Mouse (Mus musculus) neutrophil, adult 5-6 weeks (primary cell): ENCODE results near the gene Smoc2. TPM values are rescaled to one million over a fixed set of nuclear protein-coding genes. Genes with fewer than 3 reads are reported as not detected.

Experiments used
- ATAC-seq: fragments of 151-379, 151-347 bp; 2 replicates; pipeline ENCODE4 v1.8.0; 2017; ENCODE audit warnings: mild to moderate bottlenecking, moderate TSS enrichment; ENCODE audit not compliant: insufficient number of reproducible peaks, poor library complexity, low FRiP score, severe bottlenecking; ENCODE audit errors: extremely low read depth
- total RNA-seq: library from RNA; stranded (forward); fragments of 200-1000 nt; gene quantifications from 2 replicates; pipeline ENCODE4 v1.2.3, GENCODE M21; 2017

Smoc2 gene
- total RNA-seq, 1 experiment from 2014 or later, result not detected

GRCm38 (mm10) chr17:14339932-14340557, 60.7 kb downstream of the Smoc2 start:
- ATAC-seq, result no peak

GRCm38 (mm10) chr17:14340736-14341135, 61.4 kb downstream of the Smoc2 start:
- ATAC-seq, result no peak

- ATAC-seq, result no peak
Measured at GRCm38 (mm10) chr17:14342511-14342910, 63.2 kb downstream of the Smoc2 start.

GRCm38 (mm10) chr17:14343442-14343841, 64.1 kb downstream of the Smoc2 start:
- no peak for ATAC-seq

GRCm38 (mm10) chr17:14345556-14345955, 66.2 kb downstream of the Smoc2 start:
- ATAC-seq, result no peak

- ATAC-seq, result no peak
Measured at GRCm38 (mm10) chr17:14346891-14347290, 67.6 kb downstream of the Smoc2 start.

- no peak for ATAC-seq
Measured at GRCm38 (mm10) chr17:14349086-14349814, 69.9 kb downstream of the Smoc2 start.

- ATAC-seq, result no peak
Measured at GRCm38 (mm10) chr17:14353219-14354079, 74.1 kb downstream of the Smoc2 start.

GRCm38 (mm10) chr17:14361511-14361910, 82.2 kb downstream of the Smoc2 start:
- ATAC-seq, result no peak

- no peak for ATAC-seq
Measured at GRCm38 (mm10) chr17:14370476-14370875, 91.2 kb downstream of the Smoc2 start.

GRCm38 (mm10) chr17:14371606-14372005, 92.3 kb downstream of the Smoc2 start:
- no peak for ATAC-seq

- ATAC-seq, result no peak
Measured at GRCm38 (mm10) chr17:14372324-14373145, 93.2 kb downstream of the Smoc2 start.

- ATAC-seq, result no peak
Measured at GRCm38 (mm10) chr17:14378692-14379446, 99.6 kb downstream of the Smoc2 start.

GRCm38 (mm10) chr17:14379518-14379917, 100.2 kb downstream of the Smoc2 start:
- ATAC-seq, result no peak

GRCm38 (mm10) chr17:14379966-14380365, 100.7 kb downstream of the Smoc2 start:
- ATAC-seq, result no peak

GRCm38 (mm10) chr17:14380526-14380925, 101.2 kb downstream of the Smoc2 start:
- no peak for ATAC-seq

- ATAC-seq, result no peak
Measured at GRCm38 (mm10) chr17:14381482-14381881, 102.2 kb downstream of the Smoc2 start.

- ATAC-seq, result no peak
Measured at GRCm38 (mm10) chr17:14383981-14384380, 104.7 kb downstream of the Smoc2 start.
